Mouse (Mus musculus) liver, postnatal 0 days (tissue): ENCODE results near the gene Bach2.

ENCODE experiments used
- CTCF ChIP-seq: sonication (generic); IDR thresholded peaks from 2 replicates; pipeline ENCODE4 v1.5.1; 2016; ENCODE audit warnings: antibody characterized with exemption, low read depth
- EP300 ChIP-seq: IDR thresholded peaks from 2 replicates; pipeline ENCODE4 v1.6.1; 2016; ENCODE audit warnings: antibody characterized with exemption, low read depth, mild to moderate bottlenecking

DNA sequence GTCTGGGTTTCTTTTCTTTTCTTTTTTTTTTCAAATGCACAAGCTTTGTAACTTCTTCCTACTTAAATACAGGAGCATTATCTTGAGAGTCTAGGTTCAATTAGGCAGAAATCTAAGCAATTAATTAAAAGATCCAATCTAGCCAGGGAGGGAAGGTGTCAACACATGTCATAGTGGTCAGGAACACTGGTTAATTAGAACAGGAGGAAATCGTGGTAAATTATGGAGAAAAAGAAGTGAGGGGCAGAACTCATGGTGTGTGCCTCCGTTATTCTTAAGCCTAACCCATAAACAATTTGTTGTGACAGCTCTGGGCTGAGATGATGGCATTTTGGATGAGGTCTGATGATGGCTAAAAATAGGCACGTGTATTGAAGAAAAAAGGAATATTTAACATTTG is 87.0 kb downstream of the Bach2 start:
- TF ChIP-seq CTCF (no peak), EP300 (no peak)
